Mouse (Mus musculus) hindbrain, embryonic 13.5 days (tissue): ENCODE measurements around the gene Perm1. TPM values are rescaled to one million over a fixed set of nuclear protein-coding genes. Genes with fewer than 3 reads are reported as not detected.

Experiments
- ATAC-seq: fragments of 200-750 bp; cut with Nextera tagmentation; 2 replicates; pipeline ENCODE4 v1.8.0; 2017; ENCODE audit warnings: moderate TSS enrichment; ENCODE audit not compliant: low FRiP score
- H3K27ac ChIP-seq: fragments of 300-500 bp; sonication (generic); 2 replicates; pipeline ENCODE4 v1.5.1; 2015; ENCODE audit warnings: inconsistent platforms, mild to moderate bottlenecking, moderate library complexity
- H3K27me3 ChIP-seq: fragments of 300-500 bp; sonication (generic); 2 replicates; pipeline ENCODE4 v1.6.1; 2015; ENCODE audit warnings: mild to moderate bottlenecking, inconsistent platforms
- H3K36me3 ChIP-seq: fragments of 300-500 bp; sonication (generic); 2 replicates; pipeline ENCODE4 v1.6.1; 2015; ENCODE audit warnings: mild to moderate bottlenecking, inconsistent platforms
- H3K4me1 ChIP-seq: fragments of 300-500 bp; sonication (generic); replicated peaks from 2 replicates; pipeline ENCODE4 v1.6.1; 2015; ENCODE audit warnings: inconsistent platforms
- H3K4me2 ChIP-seq: fragments of 300-500 bp; sonication (generic); 2 replicates; pipeline ENCODE4 v1.6.1; 2015; ENCODE audit warnings: inconsistent platforms, mild to moderate bottlenecking, moderate library complexity
- H3K4me3 ChIP-seq: fragments of 300-500 bp; sonication (generic); 2 replicates; pipeline ENCODE4 v1.5.1; 2015; ENCODE audit warnings: mild to moderate bottlenecking, inconsistent platforms
- H3K9ac ChIP-seq: fragments of 300-500 bp; sonication (generic); 2 replicates; pipeline ENCODE4 v1.6.1; 2015; ENCODE audit warnings: mild to moderate bottlenecking, inconsistent platforms
- H3K9me3 ChIP-seq: fragments of 300-500 bp; sonication (generic); 2 replicates; pipeline ENCODE4 v1.6.1; 2016; ENCODE audit warnings: inconsistent platforms
- WGBS: fragments of 180-500 bp; shearing (Covaris S2); methylation state at CpG from one replicate; pipeline ENCODE4 v1.1.7; 2015; 5-methylcytosine and 5-hydroxymethylcytosine counted together
- polyA plus RNA-seq: library from polyadenylated mRNA; unstranded; fragments of >200 nt; fragmentation: Nextera tagmentation; extraction: Ambion mirVana; gene quantifications from 2 replicates; pipeline ENCODE4 v1.2.1, GENCODE M21; 2015

Gene Perm1
- polyA plus RNA-seq, 1 experiment from 2014 or later = 2.7 TPM

DNA sequence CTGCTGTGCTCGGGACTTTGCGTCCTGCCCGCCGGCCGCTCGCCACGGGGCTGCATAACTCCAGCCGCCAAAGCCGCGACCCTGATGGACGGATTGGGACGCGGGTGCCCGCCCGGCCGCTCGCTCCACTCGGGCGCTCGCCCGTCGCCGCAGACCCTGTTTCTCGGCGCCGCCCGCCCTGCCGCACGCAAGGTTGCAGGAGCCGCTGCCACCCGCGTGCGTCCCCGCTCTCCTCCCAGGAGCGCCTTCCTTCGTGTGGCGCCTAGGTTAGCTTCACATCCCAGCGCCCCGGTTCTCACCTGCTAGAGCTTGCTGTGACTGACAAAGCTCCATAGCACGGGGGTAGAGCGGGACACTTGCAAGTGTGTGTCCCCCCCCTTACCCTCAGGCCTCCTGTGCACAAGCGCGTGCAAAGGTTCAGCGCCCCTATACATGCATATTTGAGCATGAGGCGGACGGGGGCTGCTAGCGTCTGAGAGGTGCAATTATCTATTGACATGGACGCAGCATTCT, 19.1 kb downstream of the Perm1 start, which contains the start of gene Plekhn1:
TSS of gene Plekhn1 (minus strand) at position 157 of the 513 bp plus-strand sequence.
- Histone ChIP-seq H3K4me1 (peaks cover 23% of the 10 kb centered on the region), H3K27me3 (no peaks in the 10 kb centered on the region), H3K9ac (peak within 1 kb of the TSS; percentile 84), H3K27ac (peak within 1 kb of the TSS; percentile 93), H3K4me2 (peak within 1 kb of the TSS; percentile 92), H3K9me3 (no peaks in the 10 kb centered on the region), H3K4me3 (peak within 1 kb of the TSS; percentile 85), H3K36me3 (peaks cover 58% of the 10 kb centered on the region)
- under 1% methylated on average over 29 of the region's 48 CpGs for WGBS
- ATAC-seq = peak; percentile 40

DNA sequence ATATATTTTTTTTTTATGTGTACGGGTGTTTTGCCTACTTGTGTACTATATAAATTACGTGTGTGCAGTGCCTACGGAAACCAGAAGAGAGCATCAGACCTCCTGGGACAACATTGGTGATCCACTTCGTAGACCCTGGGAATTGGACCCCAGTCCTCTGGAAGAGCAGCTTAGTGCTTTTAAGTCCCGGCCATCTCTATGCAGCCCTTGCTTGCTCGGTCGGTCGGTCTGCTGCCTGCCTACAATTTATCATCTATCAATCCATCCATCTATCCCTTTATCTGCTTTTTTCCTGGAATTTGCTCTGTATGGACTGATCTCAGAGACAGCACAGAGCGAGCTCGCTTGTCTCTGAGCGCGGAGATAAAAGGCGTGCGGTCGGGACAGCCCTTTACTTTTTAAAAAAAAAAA, 19.7 kb downstream of the Perm1 start:
- Histone ChIP-seq H3K9me3 (no peaks in the 10 kb centered on the region), H3K4me1 (peaks cover 23% of the 10 kb centered on the region), H3K4me3 (peak overlapping the region; percentile 85), H3K36me3 (peaks cover 58% of the 10 kb centered on the region), H3K27ac (peak overlapping the region; percentile 93), H3K4me2 (peak overlapping the region; percentile 92), H3K27me3 (no peaks in the 10 kb centered on the region), H3K9ac (peak overlapping the region; percentile 84)
- ATAC-seq = peak; percentile 33
- under 1% methylated on average over 15 of the region's 15 CpGs for WGBS

DNA sequence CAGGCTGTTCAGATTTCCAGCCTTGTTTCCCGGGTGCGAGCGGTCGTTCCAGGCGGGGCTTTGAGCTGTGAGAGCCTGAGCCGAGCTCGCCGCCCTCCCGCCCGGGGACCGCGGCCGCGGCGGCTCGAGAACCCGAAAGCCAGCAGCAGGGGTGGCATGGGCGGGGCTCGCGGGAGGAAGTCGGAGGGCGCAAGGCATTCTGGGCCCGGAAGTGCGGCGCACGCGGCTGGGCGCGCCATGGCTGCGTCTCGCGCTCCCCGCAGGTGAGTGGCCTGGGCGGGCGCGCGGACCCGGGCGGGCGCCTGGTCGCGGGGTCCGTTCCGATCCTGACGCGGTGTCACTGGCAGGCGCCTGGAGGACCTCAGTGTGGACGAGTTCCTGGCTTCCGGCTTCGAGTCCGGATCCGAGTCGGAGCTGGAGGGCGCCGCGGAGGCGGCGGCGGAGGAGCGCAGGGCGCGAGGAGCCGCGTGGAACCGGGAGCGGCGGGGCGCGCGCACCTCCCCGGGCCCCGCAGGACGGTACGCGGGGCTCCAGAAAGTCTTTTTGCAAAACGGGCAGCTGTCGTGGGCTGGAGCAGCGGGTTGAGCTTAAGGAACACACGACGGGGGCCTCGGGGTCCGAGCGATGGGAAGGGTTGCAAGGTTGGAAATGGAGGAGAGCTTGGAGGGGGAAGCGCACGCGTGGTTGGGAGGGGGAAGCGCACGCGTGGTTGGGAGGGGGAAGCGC, 20.3 kb downstream of the Perm1 start, which contains the start of gene Noc2l:
TSS of gene Noc2l (plus strand) at position 203 of the 726 bp plus-strand sequence.
- H3K4me3 ChIP-seq = peak within 1 kb of the TSS; percentile 85
- H3K4me1 ChIP-seq = peaks cover 23% of the 10 kb centered on the region
- H3K9ac ChIP-seq = peak within 1 kb of the TSS; percentile 84
- H3K9me3 ChIP-seq = no peaks in the 10 kb centered on the region
- H3K4me2 ChIP-seq = peak within 1 kb of the TSS; percentile 92
- WGBS = under 1% methylated on average over 88 of the region's 90 CpGs
- ATAC-seq = peak; percentile 86
- no peaks in the 10 kb centered on the region for H3K27me3 ChIP-seq
- peak within 1 kb of the TSS; percentile 93 for H3K27ac ChIP-seq
- H3K36me3 ChIP-seq = peaks cover 58% of the 10 kb centered on the region

DNA sequence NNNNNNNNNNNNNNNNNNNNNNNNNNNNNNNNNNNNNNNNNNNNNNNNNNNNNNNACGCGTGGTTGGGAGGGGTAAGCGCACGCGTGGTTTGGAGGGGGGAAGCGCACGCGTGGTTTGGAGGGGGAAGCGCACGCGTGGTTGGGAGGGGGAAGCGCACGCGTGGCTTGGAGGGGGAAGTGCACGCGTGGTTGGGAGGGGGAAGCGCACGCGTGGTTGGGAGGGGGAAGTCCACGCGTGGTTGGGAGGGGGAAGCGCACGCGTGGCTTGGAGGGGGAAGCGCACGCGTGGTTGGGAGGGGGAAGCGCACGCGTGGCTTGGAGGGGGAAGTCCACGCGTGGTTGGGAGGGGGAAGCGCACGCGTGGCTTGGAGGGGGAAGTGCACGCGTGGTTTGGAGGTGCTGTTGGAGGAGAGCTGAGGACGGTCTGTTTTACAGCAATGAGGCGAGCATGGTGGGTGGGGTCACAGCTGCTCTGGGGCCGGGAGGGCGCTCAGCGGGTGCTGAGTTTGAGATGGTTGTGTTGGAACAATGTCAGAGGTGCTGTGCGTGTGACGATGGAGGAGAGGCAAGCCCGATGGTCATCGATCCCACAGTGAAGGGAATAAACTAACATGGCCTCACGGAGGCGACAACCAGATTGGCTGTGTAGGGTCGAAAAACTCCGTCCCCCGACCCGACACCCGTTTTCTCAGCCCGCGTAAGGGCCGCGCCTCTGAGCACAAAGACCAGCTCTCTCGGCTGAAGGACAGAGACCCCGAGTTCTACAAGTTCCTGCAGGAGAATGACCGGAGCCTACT, 21.2 kb downstream of the Perm1 start:
- Histone ChIP-seq H3K36me3 (peaks cover 58% of the 10 kb centered on the region), H3K9me3 (no peaks in the 10 kb centered on the region), H3K27me3 (no peaks in the 10 kb centered on the region), H3K4me3 (peak overlapping the region; percentile 85), H3K27ac (peak overlapping the region; percentile 93; the same call in 1 of the 2 replicates), H3K4me2 (peak overlapping the region; percentile 92), H3K4me1 (peaks cover 23% of the 10 kb centered on the region), H3K9ac (peak overlapping the region; percentile 84)
- 21% methylated on average over 57 of the region's 60 CpGs for WGBS
- no peak for ATAC-seq

DNA sequence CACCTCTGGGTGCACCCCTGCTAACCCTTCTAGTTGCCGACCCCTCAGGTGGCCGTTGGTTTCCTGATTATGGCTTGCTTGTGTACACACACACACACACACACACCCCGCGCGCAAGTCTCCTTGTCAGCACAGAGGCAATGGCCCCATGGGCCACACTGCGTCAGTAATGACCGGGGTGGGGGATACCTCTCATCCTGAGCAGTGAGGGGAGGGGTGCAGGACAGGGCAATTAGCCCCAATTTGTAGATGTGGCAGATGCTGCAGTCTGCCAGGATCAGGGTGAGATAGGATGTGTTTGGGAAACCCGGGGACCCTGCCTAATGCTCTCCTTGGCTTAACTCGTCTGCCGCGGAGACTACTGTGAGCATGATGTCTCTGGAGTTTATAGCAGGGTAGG, 33.9 kb downstream of the Perm1 start:
- H3K27ac ChIP-seq = no peak overlapping the region
- H3K9me3 ChIP-seq = no peaks in the 10 kb centered on the region
- ATAC-seq = no peak
- H3K27me3 ChIP-seq = peaks cover 23% of the 10 kb centered on the region
- H3K4me2 ChIP-seq = no peak overlapping the region
- H3K36me3 ChIP-seq = peaks cover 52% of the 10 kb centered on the region
- peaks cover 28% of the 10 kb centered on the region for H3K4me1 ChIP-seq
- H3K4me3 ChIP-seq = no peak overlapping the region
- H3K9ac ChIP-seq = 0 out of 2 replicates have a peak overlapping the region, but pooled peaks have one; percentile 2
- WGBS = 63% methylated on average over 11 of the region's 11 CpGs

DNA sequence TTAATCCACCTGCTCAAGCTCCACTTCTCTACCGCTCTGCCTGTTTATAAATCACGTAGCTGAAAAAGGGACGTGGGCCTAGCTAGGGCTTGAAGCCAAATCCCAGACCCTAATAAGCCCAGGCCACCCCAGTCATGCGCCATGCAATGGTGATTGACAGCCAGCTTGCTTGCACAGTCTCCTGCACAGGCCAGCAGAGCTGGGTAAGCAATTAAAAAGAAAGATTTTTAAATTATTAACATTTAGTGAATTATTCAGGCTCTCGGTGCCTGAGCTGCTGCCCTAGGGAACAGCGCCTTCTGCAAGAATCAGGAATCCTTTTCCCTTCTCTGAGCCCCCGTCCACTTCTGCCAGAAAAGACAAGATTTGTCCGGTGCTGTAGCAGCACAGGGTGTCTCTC, 35.4 kb downstream of the Perm1 start:
- peaks cover 38% of the 10 kb centered on the region for H3K36me3 ChIP-seq
- H3K4me3 ChIP-seq = no peak overlapping the region
- H3K4me2 ChIP-seq = no peak overlapping the region
- H3K9ac ChIP-seq = no peak overlapping the region; the same call in 1 of the 2 replicates
- peaks cover 40% of the 10 kb centered on the region for H3K4me1 ChIP-seq
- WGBS = 74% methylated on average over 8 of the region's 8 CpGs
- H3K27ac ChIP-seq = peak overlapping the region; percentile 50
- H3K27me3 ChIP-seq = peaks cover 35% of the 10 kb centered on the region
- 0 out of 2 replicates have a peak, but pooled peaks have one; percentile 9 for ATAC-seq
- no peaks in the 10 kb centered on the region for H3K9me3 ChIP-seq

DNA sequence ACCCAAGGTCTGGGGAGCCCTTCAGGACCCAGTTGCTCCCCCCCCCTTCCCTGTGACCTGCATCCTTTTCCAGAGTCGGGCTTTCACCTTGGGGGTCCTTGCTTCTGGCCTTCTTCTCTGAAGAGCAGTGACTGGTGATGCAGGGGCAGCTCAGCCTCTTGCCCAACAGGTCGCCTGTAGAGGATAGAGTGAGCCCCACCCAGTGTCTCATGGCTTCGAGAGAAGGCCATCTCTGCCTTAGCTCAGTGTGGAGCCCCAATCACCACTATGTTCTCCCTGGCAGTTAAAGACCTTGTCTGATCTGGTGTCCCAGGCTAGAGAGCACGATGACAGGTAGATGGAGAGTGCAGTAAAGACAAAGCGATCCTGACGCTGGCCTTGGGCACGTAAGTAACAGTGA, 36.5 kb downstream of the Perm1 start:
- H3K9ac ChIP-seq = peak overlapping the region; percentile 16; the same call in 1 of the 2 replicates
- H3K4me3 ChIP-seq = no peak overlapping the region
- no peak; the same call in 1 of the 2 replicates for ATAC-seq
- peaks cover 28% of the 10 kb centered on the region for H3K36me3 ChIP-seq
- H3K4me1 ChIP-seq = peaks cover 40% of the 10 kb centered on the region
- WGBS = 33% methylated on average over 7 of the region's 7 CpGs
- no peak overlapping the region for H3K4me2 ChIP-seq
- peak overlapping the region; percentile 50 for H3K27ac ChIP-seq
- peaks cover 35% of the 10 kb centered on the region for H3K27me3 ChIP-seq
- H3K9me3 ChIP-seq = no peaks in the 10 kb centered on the region

DNA sequence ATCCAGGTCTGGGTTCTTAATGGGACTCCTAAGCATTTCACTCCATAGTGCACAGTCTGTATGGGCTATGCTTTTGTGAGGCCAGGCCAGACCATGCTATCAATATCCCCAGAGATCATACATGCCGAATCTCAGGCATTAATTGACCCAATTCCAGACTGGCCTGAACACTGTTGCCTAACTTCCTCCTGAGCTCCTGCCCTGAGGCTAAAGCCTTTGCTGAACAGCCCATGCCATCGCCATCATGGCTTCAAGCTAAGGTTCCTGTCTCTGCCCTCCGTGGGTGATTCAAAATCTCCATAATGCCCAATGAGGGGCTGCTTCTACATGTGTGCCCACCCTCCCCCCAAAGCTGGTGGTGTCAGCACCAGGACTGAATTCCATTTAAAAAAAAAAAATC, 37.0 kb downstream of the Perm1 start:
- WGBS = 30% methylated on average over 3 of the region's 3 CpGs
- Histone ChIP-seq H3K27me3 (peaks cover 35% of the 10 kb centered on the region), H3K4me2 (no peak overlapping the region), H3K9ac (no peak overlapping the region; the same call in 1 of the 2 replicates), H3K27ac (0 out of 2 replicates have a peak overlapping the region, but pooled peaks have one; percentile 50), H3K36me3 (peaks cover 24% of the 10 kb centered on the region), H3K9me3 (no peaks in the 10 kb centered on the region), H3K4me3 (no peak overlapping the region), H3K4me1 (peaks cover 40% of the 10 kb centered on the region)
- ATAC-seq = no peak; the same call in 1 of the 2 replicates

DNA sequence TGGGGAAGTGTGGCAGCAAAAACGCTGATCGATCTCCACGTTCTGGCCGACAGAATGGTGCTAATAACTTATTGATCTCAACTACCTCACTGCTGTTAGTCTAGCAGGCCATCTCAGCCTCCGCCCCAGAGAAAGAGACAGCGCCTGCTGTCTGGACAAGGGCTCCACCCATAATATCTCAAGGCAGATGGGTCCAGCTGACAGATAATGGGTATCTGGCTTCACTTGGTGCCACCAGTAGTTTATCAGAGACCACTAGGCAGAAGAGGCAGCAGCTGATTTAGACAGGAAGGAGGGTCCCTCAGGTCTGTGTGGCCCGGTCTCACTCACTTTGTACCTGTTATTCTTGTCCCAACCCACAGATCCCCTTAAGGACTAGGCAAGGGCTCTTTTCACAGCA, 37.4 kb downstream of the Perm1 start:
- WGBS = 33% methylated on average over 7 of the region's 7 CpGs
- Histone ChIP-seq H3K4me2 (no peak overlapping the region), H3K9me3 (no peaks in the 10 kb centered on the region), H3K4me3 (no peak overlapping the region), H3K9ac (no peak overlapping the region), H3K27ac (no peak overlapping the region), H3K36me3 (peaks cover 19% of the 10 kb centered on the region), H3K27me3 (peaks cover 35% of the 10 kb centered on the region), H3K4me1 (peaks cover 40% of the 10 kb centered on the region)
- 0 out of 2 replicates have a peak, but pooled peaks have one; percentile 8 for ATAC-seq

DNA sequence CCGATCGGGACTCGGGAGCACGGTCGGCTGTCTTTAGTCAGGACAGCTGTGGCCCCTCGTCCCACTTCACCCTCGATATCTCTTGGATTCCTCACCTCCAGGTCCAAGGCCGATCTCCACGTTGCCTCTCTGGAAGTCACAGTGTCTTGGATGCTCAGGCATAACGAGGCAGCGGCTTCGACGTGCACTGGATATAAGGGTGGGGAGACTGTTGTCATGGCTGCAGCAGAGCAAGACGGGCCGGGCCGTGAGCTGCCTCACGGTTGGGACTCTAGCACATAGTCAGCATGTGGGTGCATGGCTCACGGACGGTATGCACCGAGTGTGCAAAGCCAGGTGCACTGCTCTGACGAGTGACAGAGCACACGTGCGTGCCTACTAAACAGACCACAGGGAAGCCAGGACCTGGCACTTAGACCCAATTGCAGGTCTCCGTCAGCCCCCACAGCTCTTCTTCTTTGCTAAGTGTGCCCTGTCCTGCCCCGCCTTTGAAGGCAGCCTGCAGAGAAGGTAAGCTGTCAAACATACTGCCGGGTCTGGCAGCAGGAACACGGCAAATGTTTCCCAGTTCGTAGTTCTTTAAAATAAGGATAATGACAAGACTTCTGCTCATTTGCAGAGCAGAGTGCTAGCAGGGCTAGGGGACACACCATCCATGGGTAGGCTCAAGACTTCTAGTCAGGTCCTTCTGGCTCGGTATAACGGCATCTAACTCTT, 38.9 kb downstream of the Perm1 start:
- Histone ChIP-seq H3K27ac (no peak overlapping the region), H3K9me3 (no peaks in the 10 kb centered on the region), H3K9ac (peak overlapping the region; percentile 56), H3K4me1 (peaks cover 40% of the 10 kb centered on the region), H3K4me3 (peak overlapping the region; percentile 27), H3K27me3 (peaks cover 35% of the 10 kb centered on the region), H3K4me2 (peak overlapping the region; percentile 51), H3K36me3 (peaks cover 5% of the 10 kb centered on the region)
- 3% methylated on average over 29 of the region's 30 CpGs for WGBS
- ATAC-seq = peak; percentile 77

DNA sequence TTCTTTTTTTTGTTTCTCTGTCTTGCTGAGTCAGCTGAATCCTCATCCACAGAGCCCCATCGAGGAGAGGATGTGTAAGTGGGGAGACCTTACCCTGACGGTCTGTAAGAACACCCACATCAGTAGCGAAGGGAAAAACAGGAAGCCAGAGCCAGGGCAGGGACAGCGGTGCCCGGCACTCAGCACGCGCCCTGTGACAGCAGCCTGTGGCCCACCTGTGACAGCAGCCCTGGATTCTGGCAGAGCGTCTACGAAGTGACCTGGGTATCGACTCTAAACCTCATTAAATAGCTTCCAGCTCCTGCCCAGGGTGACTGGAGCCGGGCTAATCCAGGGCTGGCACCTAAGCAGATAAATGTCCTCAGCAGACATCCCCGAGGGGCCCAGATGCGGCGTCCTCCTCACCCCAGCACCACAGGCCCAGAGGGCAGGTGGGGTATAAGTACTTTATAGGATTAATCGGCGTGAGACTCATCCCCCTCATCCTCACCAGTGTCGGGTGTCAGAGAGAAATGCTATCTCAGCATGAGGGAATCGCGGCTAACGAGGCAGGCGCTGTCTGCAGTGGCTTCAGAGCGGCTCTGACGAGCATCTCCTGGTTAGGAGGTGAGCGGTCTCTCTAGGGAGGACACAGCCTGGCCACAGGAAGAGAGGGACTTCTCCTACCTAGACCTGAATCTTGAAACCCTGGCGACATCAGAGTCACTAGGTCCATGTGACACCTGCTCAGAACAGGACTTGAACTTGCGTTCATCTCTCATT, 39.6 kb downstream of the Perm1 start, which contains the start of gene Samd11:
TSS of gene Samd11 (minus strand) at position 580 of the 762 bp plus-strand sequence.
- Histone ChIP-seq H3K4me3 (peak within 1 kb of the TSS; percentile 27), H3K4me1 (peaks cover 37% of the 10 kb centered on the region), H3K27me3 (peaks cover 35% of the 10 kb centered on the region), H3K4me2 (peak within 1 kb of the TSS; percentile 51), H3K9me3 (no peaks in the 10 kb centered on the region), H3K36me3 (no peaks in the 10 kb centered on the region), H3K9ac (peak within 1 kb of the TSS; percentile 56), H3K27ac (no peak within 1 kb of the TSS)
- WGBS = 4% methylated on average over 26 of the region's 26 CpGs
- peak; percentile 60 for ATAC-seq
